Mouse (Mus musculus) ES-Bruce4 (cell line): ENCODE measurements at regions not wholly inside any gene's neighbourhood (a gene's known extent, or its start where the extent isn't known, plus 50 kb on each side); places are given as distances from the start of the nearest gene placed in this dataset.

Source experiments
- CTCF ChIP-seq: IDR thresholded peaks from one replicate; pipeline ENCODE4 v1.8.1; 2011; ENCODE audit warnings: low read depth, low read length
- EP300 ChIP-seq: IDR thresholded peaks from 2 replicates; pipeline ENCODE4 v1.6.1; 2011; ENCODE audit warnings: low read depth, low read length; ENCODE audit not compliant: insufficient read depth
- POLR2A ChIP-seq: IDR thresholded peaks from one replicate; pipeline ENCODE4 v1.8.1; 2011; ENCODE audit warnings: low read length; ENCODE audit not compliant: insufficient read depth

DNA sequence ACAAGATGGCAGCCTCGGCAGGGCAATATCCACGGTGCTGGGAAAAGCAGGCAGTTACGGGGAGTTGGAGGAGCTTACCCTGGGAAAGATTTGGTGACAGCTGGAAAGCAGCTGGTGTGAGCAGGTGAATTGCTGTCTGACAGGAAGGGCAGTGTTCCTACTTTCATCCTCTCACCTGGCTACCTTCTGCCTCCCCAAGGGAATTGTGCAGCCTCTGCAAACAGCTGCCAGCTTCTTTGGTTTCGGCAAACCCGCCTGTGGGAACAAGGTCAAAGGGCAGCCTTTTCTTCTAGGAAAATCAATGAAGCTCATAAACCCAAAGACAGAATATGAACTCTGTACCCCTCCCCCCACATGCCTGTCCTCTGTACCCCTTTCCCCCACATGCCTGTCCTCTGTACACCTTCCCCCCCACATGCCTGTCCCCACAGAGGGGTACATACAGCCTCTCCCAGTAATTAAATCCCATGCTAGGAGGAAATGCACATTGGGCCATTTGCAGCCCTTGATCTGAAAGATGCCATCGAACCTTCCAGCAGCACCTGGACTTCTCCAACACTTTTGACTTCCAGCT is 102.3 kb upstream of the Xylt1 start:
- TF ChIP-seq CTCF = no peak
- TF ChIP-seq POLR2A = no peak
- no peak for TF ChIP-seq EP300
